Mouse (Mus musculus) limb, embryonic 11.5 days (tissue): ENCODE data around the gene Mapre3. TPM values are rescaled to one million over a fixed set of nuclear protein-coding genes. Genes with fewer than 3 reads are reported as not detected.
A peak's percentile ranks its signal among the peaks of the same experiment; 100 is the strongest.

Source experiments
- ATAC-seq: fragments of 200-750 bp; cut with Nextera tagmentation; 2 replicates; pipeline ENCODE4 v1.8.0; 2017; ENCODE audit warnings: low read depth; ENCODE audit not compliant: insufficient number of reproducible peaks, low FRiP score, low TSS enrichment
- DNase-seq: peaks from one replicate; pipeline ENCODE4 v3.0.0-alpha.2; 2015; ENCODE audit warnings: low spot score
- H3K27ac ChIP-seq: fragments of 300-500 bp; sonication (generic); replicated peaks from 2 replicates; pipeline ENCODE4 v1.5.1; 2014; ENCODE audit warnings: low read depth, mild to moderate bottlenecking, low read length
- H3K27me3 ChIP-seq: fragments of 300-500 bp; sonication (generic); 2 replicates; pipeline ENCODE4 v1.6.1; 2014; ENCODE audit warnings: mild to moderate bottlenecking, low read length, mixed read lengths; ENCODE audit not compliant: control insufficient read depth, insufficient read depth
- H3K36me3 ChIP-seq: fragments of 300-500 bp; sonication (generic); 2 replicates; pipeline ENCODE4 v1.6.1; 2014; ENCODE audit warnings: mild to moderate bottlenecking, low read length, moderate library complexity, mixed read lengths; ENCODE audit not compliant: control insufficient read depth, insufficient read depth
- H3K4me1 ChIP-seq: fragments of 300-500 bp; sonication (generic); 2 replicates; pipeline ENCODE4 v1.6.1; 2014; ENCODE audit warnings: low read length, mixed read lengths; ENCODE audit not compliant: control insufficient read depth, insufficient read depth
- H3K4me2 ChIP-seq: fragments of 300-500 bp; sonication (generic); 2 replicates; pipeline ENCODE4 v1.6.1; 2014; ENCODE audit warnings: low read depth, mild to moderate bottlenecking, moderate library complexity; ENCODE audit not compliant: severe bottlenecking
- H3K4me3 ChIP-seq: fragments of 300-500 bp; sonication (generic); 2 replicates; pipeline ENCODE4 v1.5.1; 2014; ENCODE audit warnings: low read depth, low read length
- H3K9ac ChIP-seq: fragments of 300-500 bp; sonication (generic); 2 replicates; pipeline ENCODE4 v1.6.1; 2014; ENCODE audit warnings: mild to moderate bottlenecking, low read length
- H3K9me3 ChIP-seq: fragments of 300-500 bp; sonication (generic); 2 replicates; pipeline ENCODE4 v1.6.1; 2016; ENCODE audit warnings: low read length; ENCODE audit not compliant: control insufficient read depth
- WGBS: fragments of 180-500 bp; shearing (Covaris S2); extraction: QIAGEN DNeasy Blood & Tissue Kit; methylation state at CpG from one replicate; pipeline ENCODE4 v1.1.7; 2014; 5-methylcytosine and 5-hydroxymethylcytosine counted together
- polyA plus RNA-seq: library from polyadenylated mRNA; unstranded; fragments of >200 nt; fragmentation: Nextera tagmentation; extraction: Ambion mirVana; gene quantifications from 2 replicates; pipeline ENCODE4 v1.2.1, GENCODE M21; 2014

The Mapre3 gene
- polyA plus RNA-seq, 1 experiment from 2014 or later: 18.0 TPM

DNA sequence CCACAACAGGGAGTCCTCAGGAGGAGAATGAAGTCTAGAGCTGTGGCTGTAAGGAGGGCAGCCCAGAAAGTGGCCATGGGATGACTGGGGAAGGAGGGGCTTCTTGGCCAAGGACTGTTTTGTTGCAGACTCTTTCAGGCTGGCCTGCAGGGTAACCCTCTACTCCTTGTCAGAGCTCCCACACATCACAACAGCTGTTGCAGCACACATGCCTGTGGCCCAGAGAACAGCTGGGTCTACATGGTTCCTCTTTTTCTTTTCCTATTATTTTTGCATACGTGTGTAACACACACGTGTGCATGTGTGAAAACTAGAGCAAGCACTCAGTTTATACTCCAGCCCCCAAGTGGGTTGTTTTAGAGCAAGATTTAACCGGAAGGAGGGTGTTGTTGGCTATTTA lies 52.4 kb downstream of the Mapre3 start:
- WGBS: 92% methylated on average over 3 of the region's 3 CpGs
- no peak for DNase-seq
- Histone ChIP-seq H3K36me3 (peaks cover 3% of the 10 kb centered on the region; the same call in 1 of the 2 replicates), H3K4me3 (no peak overlapping the region), H3K9me3 (no peaks in the 10 kb centered on the region), H3K9ac (no peak overlapping the region), H3K4me1 (peaks cover 5% of the 10 kb centered on the region; the same call in 1 of the 2 replicates), H3K27me3 (no peaks in the 10 kb centered on the region), H3K27ac (no peak overlapping the region), H3K4me2 (no peak overlapping the region)
- ATAC-seq: no peak

DNA sequence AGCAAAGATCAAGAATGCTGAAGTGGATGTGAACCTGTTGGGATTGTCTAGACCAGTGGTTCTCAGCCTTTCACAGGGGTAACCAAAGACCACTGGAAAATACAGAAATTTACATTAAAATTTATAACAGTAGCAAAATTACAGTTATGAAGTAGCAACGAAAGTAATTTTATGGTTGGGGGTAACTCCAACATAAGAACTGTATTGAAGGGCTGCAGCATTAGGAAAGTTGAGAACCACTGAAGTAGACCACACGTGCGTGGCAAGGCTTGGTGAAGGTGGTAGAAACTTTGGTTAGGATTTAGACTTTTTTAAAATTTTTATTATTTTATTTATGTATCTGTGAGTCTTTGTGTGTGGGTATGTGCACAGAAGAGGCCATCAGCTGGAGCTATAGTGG lies 53.3 kb downstream of the Mapre3 start, which contains the start of gene Tmem214:
TSS of gene Tmem214 (plus strand) at position 301 of the 400 bp plus-strand sequence.
- Histone ChIP-seq H3K4me2 (peak within 1 kb of the TSS; percentile 72), H3K4me1 (peaks cover 5% of the 10 kb centered on the region; the same call in 1 of the 2 replicates), H3K36me3 (peaks cover 11% of the 10 kb centered on the region; the same call in 1 of the 2 replicates), H3K9me3 (no peaks in the 10 kb centered on the region), H3K9ac (no peak within 1 kb of the TSS; the same call in 1 of the 2 replicates), H3K27me3 (no peaks in the 10 kb centered on the region), H3K27ac (0 out of 2 replicates have a peak within 1 kb of the TSS, but pooled peaks have one; percentile 36), H3K4me3 (0 out of 2 replicates have a peak within 1 kb of the TSS, but pooled peaks have one; percentile 84)
- ATAC-seq: no peak
- WGBS: 95% methylated on average over 3 of the region's 3 CpGs
- DNase-seq: no peak

DNA sequence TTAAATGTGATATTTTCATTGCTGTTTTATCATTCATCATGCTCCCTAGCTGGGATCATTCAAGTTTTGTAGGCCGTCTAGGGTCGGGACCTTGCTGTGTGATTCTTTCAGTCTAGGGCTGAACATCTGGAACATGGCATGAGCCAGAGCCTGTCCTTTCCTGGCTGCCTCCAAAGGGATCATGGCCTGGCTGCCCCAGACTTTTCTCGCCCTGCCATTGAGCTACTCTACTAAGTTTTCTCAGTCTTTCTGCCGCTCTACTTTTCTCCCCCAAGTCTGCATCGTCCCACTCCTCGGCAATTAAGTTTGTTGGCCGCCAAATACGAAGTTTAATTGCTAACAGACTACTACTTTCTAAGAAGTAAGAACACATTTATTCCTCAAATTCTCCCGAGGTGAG lies 54.5 kb downstream of the Mapre3 start:
- Histone ChIP-seq H3K27me3 (no peaks in the 10 kb centered on the region), H3K9me3 (no peaks in the 10 kb centered on the region), H3K9ac (peak overlapping the region; percentile 90), H3K36me3 (peaks cover 23% of the 10 kb centered on the region; the same call in 1 of the 2 replicates), H3K4me3 (peak overlapping the region; percentile 84), H3K27ac (0 out of 2 replicates have a peak overlapping the region, but pooled peaks have one; percentile 36), H3K4me2 (peak overlapping the region; percentile 72), H3K4me1 (peaks cover 5% of the 10 kb centered on the region; the same call in 1 of the 2 replicates)
- peak; percentile 69 for DNase-seq
- no peak for ATAC-seq
- 9% methylated on average over 9 of the region's 9 CpGs for WGBS

DNA sequence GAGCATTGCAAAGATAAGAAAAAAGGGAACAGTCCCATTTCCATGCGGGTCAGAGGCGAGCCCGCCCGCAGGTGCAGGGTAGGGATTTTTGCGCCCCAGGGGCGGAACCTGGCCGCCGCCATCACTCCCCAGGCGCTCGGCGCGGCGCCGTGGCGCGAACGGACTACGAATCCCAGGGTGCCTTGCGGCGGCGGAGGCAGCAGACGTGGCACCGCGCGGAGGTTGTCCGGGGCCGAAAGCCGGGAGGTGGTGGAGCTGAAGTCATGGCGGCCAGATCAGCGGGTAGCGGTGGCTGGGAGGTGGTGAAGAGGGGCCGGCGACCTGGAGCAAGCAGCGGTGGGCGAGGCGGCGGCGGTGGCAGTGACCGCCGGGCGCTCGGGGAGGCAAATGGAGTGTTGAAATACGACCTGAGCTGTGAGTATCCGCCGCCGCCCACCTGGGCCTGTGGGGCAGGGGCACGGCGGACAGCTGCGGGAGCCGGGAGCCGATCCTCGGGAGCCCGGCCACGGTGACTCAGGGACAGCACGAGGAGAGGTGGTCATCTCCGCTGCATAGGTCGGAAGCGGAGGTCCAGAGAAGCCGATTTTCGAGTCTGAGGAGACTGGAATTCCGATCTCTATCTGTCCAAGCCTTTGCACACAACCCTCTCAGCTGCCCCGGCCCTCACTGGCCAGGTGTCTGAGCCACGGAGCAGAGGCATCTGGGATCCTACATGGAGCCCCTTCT lies 55.1 kb downstream of the Mapre3 start:
- Histone ChIP-seq H3K27me3 (no peaks in the 10 kb centered on the region), H3K36me3 (peaks cover 29% of the 10 kb centered on the region), H3K27ac (no peak overlapping the region), H3K9ac (peak overlapping the region; percentile 90), H3K9me3 (no peaks in the 10 kb centered on the region), H3K4me2 (peak overlapping the region; percentile 72), H3K4me1 (peaks cover 5% of the 10 kb centered on the region; the same call in 1 of the 2 replicates), H3K4me3 (peak overlapping the region; percentile 84)
- ATAC-seq (peak; percentile 91), DNase-seq (peak; percentile 95)
- WGBS: under 1% methylated on average over 63 of the region's 63 CpGs

DNA sequence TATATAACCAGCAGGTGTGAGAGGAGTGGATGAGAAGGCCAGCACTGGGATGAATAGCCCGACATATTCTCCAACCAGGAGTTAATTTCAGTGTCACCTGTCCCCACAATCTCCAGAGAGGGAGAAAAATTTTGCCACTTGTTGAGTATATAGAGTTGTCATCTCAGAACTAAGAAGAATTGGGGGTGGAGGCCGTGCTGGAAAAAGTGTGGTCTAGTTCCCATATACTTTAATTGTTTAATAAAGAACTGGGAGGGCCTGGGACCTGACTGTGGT lies 55.6 kb downstream of the Mapre3 start:
- peaks cover 32% of the 10 kb centered on the region for H3K36me3 ChIP-seq
- H3K27me3 ChIP-seq: no peaks in the 10 kb centered on the region
- H3K4me3 ChIP-seq: peak overlapping the region; percentile 84
- 22% methylated on average over 2 of the region's 2 CpGs for WGBS
- DNase-seq (no peak), ATAC-seq (no peak)
- H3K9ac ChIP-seq: peak overlapping the region; percentile 90
- peak overlapping the region; percentile 72 for H3K4me2 ChIP-seq
- no peaks in the 10 kb centered on the region for H3K9me3 ChIP-seq
- no peak overlapping the region for H3K27ac ChIP-seq
- peaks cover 5% of the 10 kb centered on the region; the same call in 1 of the 2 replicates for H3K4me1 ChIP-seq

DNA sequence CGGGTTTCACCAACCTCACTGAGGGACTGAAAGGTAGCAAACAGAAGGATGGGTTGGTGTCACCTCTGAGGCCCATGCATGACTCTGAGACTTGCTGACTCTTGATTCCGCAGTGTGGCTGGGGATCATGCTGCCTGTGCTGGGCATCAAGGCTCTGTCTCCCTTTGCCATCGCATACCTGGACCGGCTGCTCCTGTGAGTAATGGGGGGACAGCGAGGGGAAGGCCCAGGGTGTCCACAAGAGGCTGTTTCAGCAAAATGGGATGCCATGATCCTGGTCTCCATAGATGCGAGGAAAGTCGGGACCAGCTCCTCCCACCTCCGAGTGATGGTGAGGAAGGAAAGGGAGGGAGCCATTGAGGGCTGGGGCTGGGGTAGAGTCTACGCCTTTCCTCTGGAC lies 58.1 kb downstream of the Mapre3 start:
- ATAC-seq: no peak
- no peak overlapping the region for H3K9ac ChIP-seq
- no peak overlapping the region for H3K4me3 ChIP-seq
- H3K4me2 ChIP-seq: no peak overlapping the region
- H3K4me1 ChIP-seq: peaks cover 5% of the 10 kb centered on the region; the same call in 1 of the 2 replicates
- no peak for DNase-seq
- H3K27me3 ChIP-seq: no peaks in the 10 kb centered on the region
- no peaks in the 10 kb centered on the region for H3K9me3 ChIP-seq
- no peak overlapping the region for H3K27ac ChIP-seq
- peaks cover 51% of the 10 kb centered on the region for H3K36me3 ChIP-seq
- 96% methylated on average over 9 of the region's 9 CpGs for WGBS

DNA sequence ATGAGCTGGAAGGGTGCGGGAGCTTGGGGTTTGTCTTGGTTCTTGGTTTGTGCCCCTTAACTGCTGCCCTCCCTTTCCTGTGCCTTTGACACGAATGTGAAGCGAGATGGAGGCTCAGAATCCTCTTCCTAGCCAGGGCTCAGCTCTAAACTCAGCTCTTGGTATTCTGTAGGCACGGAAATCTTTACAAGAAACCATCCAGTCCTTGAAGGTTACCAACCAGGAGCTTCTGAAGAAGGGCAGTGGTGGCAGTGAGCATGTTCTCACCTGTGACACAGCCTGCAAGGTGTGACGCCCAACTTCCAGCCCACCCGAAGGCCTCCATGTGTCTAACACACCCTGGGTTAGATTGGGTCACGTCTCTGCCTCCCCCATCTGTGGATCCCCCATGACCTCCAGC lies 59.9 kb downstream of the Mapre3 start:
- Histone ChIP-seq H3K27me3 (no peaks in the 10 kb centered on the region), H3K4me1 (peaks cover 10% of the 10 kb centered on the region; the same call in 1 of the 2 replicates), H3K9me3 (no peaks in the 10 kb centered on the region), H3K36me3 (peaks cover 53% of the 10 kb centered on the region), H3K9ac (no peak overlapping the region), H3K4me3 (no peak overlapping the region), H3K27ac (no peak overlapping the region), H3K4me2 (no peak overlapping the region)
- DNase-seq: no peak
- 91% methylated on average over 7 of the region's 7 CpGs for WGBS
- ATAC-seq: no peak

DNA sequence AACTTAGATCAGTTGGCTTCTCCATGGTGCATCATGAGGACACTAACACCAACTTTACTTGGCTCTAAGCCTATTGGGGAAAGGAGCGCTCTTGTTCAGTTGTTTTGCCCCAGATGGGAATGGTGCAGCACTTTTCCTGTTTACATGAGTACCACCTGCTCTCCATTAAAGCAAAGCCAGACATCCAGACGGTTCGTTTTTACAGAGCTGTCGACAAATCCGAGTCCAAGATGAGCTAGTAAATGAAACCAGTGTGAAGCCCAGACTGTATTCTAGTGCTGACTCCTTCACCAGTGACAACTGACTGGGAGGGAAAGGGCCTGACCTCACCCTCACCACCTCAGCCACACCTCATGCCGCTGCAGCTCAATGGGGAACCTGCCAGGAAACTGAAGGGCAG lies 64.2 kb downstream of the Mapre3 start:
- 0 out of 2 replicates have a peak, but pooled peaks have one; percentile 52 for ATAC-seq
- H3K9ac ChIP-seq: no peak overlapping the region
- H3K9me3 ChIP-seq: no peaks in the 10 kb centered on the region
- no peak overlapping the region for H3K4me3 ChIP-seq
- H3K27ac ChIP-seq: no peak overlapping the region
- H3K4me1 ChIP-seq: 0 out of 2 replicates have a peak, but pooled peaks cover 5% of the 10 kb centered on the region
- peaks cover 34% of the 10 kb centered on the region for H3K36me3 ChIP-seq
- H3K27me3 ChIP-seq: no peaks in the 10 kb centered on the region
- WGBS: 15% methylated on average over 6 of the region's 6 CpGs
- DNase-seq: peak; percentile 51
- no peak overlapping the region for H3K4me2 ChIP-seq
